Mouse (Mus musculus) thymus, adult 2 months (tissue): Measurements from ENCODE around the gene Creb5.

ENCODE experiments used
- CTCF ChIP-seq: fragments of 200-500 bp; IDR thresholded peaks from 2 replicates; pipeline ENCODE4 v1.5.1; 2012; ENCODE audit warnings: mild to moderate bottlenecking, control low read depth, low read length, moderate library complexity, borderline replicate concordance; ENCODE audit not compliant: control insufficient read depth, poor library complexity, insufficient read depth; ENCODE audit errors: extremely low read depth
- POLR2A ChIP-seq: fragments of 200-500 bp; IDR thresholded peaks from 2 replicates; pipeline ENCODE4 v1.6.1; 2012; ENCODE audit warnings: mild to moderate bottlenecking, low read length, control low read depth, moderate library complexity; ENCODE audit not compliant: control insufficient read depth, poor library complexity, insufficient read depth; ENCODE audit errors: extremely low read depth

GRCm38 (mm10) chr6:53698128-53698749 lies 411.2 kb downstream of the Creb5 start:
- TF ChIP-seq CTCF (no peak), POLR2A (no peak)
